26 mouse cellular contexts compared by ENCODE assay signal in the genomic region with DNA sequence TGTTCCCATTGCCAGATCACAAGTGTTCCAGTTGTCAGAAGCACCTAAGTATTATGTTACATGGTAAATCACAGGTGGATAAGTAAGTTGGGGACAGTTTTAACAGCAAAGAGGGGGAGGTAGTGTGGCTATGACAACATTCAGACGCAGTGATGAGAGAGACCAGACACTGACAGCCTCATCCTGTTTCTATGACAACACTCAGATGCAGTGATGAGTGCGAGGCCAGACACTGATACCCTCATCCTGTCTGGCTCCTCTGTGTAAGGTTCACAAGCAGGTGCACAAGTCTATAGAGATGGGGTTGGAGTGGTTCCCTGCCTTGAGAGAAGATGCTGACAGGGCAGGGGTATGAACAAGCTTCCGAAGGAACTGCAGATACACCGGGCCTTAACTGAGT.
"Had no signal": no experiment of that assay in that cellular context is flagged by ENCODE, and none has a peak within 500 bp of the region (broad histone marks: within the 10 kb centered on the region; RNA-seq: fewer than 3 reads in every experiment).

No protein-coding gene starts in this region.

- H3K9me3 ChIP-seq: heart, embryonic 13.5 days; heart, embryonic 15.5 days; hindbrain, embryonic 13.5 days; hindbrain, embryonic 15.5 days; limb, embryonic 13.5 days; limb, embryonic 15.5 days; liver, embryonic 12.5 days had no signal

- ATAC-seq: hindbrain, postnatal 0 days; intestine, embryonic 16.5 days; liver, embryonic 12.5 days had no signal

- H3K27ac ChIP-seq: heart, adult 2 months; heart, embryonic 13.5 days; heart, embryonic 15.5 days; hindbrain, embryonic 13.5 days; hindbrain, embryonic 15.5 days; hindbrain, postnatal 0 days; limb, embryonic 13.5 days; limb, embryonic 15.5 days; liver, embryonic 12.5 days; liver, embryonic 14.5 days had no signal

- H3K4me2 ChIP-seq: heart, embryonic 11.5 days; heart, embryonic 13.5 days; heart, embryonic 15.5 days; hindbrain, embryonic 13.5 days; hindbrain, embryonic 15.5 days; limb, embryonic 13.5 days; limb, embryonic 15.5 days; liver, embryonic 12.5 days had no signal

- DNase-seq: gastrocnemius, postnatal 14 days; gastrocnemius, postnatal 36 days; heart, adult 11 months; heart, adult 2 months; heart, postnatal 14 days; heart, postnatal 36 days; kidney, adult 11 months; kidney, adult 2 months; kidney, adult 9 months; kidney, postnatal 10 days; kidney, postnatal 25 days; kidney, postnatal 4 days; layer of hippocampus, adult 9-11 months; layer of hippocampus, postnatal 36 days; left cerebral cortex, postnatal 4 days had no signal

- H3K27me3 ChIP-seq: heart, embryonic 13.5 days; heart, embryonic 15.5 days; hindbrain, embryonic 13.5 days; hindbrain, embryonic 15.5 days; limb, embryonic 13.5 days; limb, embryonic 15.5 days; liver, embryonic 12.5 days had no signal

- H3K4me1 ChIP-seq: hindbrain, embryonic 15.5 days; liver, embryonic 12.5 days had no signal

- H3K9ac ChIP-seq: heart, embryonic 13.5 days; heart, embryonic 15.5 days; hindbrain, embryonic 13.5 days; hindbrain, embryonic 15.5 days; limb, embryonic 13.5 days; limb, embryonic 15.5 days; liver, embryonic 12.5 days; liver, embryonic 14.5 days had no signal

- H3K4me3 ChIP-seq: heart, adult 2 months; heart, embryonic 13.5 days; heart, embryonic 15.5 days; hindbrain, embryonic 13.5 days; hindbrain, embryonic 15.5 days; limb, embryonic 13.5 days; limb, embryonic 15.5 days; liver, embryonic 12.5 days had no signal
